Mouse (Mus musculus): ENCODE measurements at regions not wholly inside any gene's neighbourhood (a gene's known extent, or its start where the extent isn't known, plus 50 kb on each side); places are given as distances from the start of the nearest gene placed in this dataset.

GRCm38 (mm10) chr12:25269878-25270277 lies 172.9 kb upstream of the Id2 start:
- WGBS = 29% methylated on average over 3 of the region's 3 CpGs
- no peak for DNase-seq (ENCODE audit: low spot score)
- H3K27me3 ChIP-seq (replicated peaks; ENCODE audit: control insufficient read depth, insufficient read depth, low read length) = no peaks in the 10 kb centered on the region
- H3K9me3 ChIP-seq (ENCODE audit: control insufficient read depth, low read length) = no peaks in the 10 kb centered on the region
- H3K4me2 ChIP-seq = no peak overlapping the region
- no peak overlapping the region for H3K9ac ChIP-seq (ENCODE audit: low read depth, low read length)
- H3K4me3 ChIP-seq (ENCODE audit: low read depth, low read length) = no peak overlapping the region
- H3K27ac ChIP-seq (ENCODE audit: low read depth, low read length) = no peak overlapping the region
- H3K4me1 ChIP-seq (replicated peaks; ENCODE audit: control insufficient read depth, insufficient read depth, low read length) = peaks cover 10% of the 10 kb centered on the region
- ATAC-seq (replicated peaks; ENCODE audit: low FRiP score) = no peak
- no peaks in the 10 kb centered on the region for H3K36me3 ChIP-seq (ENCODE audit: control insufficient read depth, insufficient read depth, low read length)

DNA sequence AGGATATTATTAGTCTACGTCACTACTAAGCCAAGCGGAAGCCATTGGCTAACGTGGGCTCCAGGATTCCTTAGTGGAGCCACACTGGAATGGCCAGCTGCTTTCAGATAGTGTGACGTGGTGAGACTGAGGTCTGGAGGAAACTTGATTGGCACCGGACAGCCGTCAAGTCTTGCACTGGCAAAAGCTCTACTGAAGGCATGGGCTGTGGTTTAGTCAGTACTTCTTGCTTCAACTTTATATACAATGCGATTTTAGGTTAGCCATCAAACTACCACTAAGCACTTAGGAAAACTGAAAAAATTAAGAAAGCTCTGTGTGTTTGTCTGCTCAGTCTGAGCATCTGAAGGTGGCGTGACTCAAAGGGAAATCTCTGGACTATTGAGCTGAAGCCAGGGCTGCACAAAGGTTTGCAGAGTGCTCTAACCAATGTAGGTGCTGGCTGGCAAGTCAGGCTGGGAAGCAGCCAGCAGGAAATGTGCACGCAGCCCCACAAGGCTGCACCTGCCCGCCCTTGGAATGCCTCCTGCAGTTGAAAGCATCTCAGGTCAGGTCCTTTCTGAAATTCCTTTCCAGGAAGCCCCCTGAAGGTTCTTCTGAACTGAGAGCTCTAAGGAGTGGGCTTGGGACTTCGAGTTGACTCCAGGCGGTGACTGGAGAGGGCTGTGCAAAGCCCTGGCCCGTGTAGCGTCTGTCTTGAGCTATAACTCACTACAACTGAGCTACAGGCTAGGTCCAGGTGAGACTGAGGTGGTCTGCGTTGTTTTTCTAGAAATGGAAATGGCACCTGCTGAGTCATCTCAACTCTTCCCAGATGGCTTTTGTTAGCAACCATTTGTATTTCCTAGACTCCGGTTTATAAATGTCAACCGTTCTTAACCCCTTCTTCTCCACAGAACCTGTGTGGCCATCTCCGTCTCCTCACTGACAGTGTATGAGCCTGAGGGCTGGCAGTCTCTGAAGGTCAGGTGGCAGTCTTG lies 172.2 kb upstream of the Id2 start:
- 48% methylated on average over 18 of the region's 18 CpGs for WGBS
- H3K36me3 ChIP-seq (ENCODE audit: control insufficient read depth, insufficient read depth, low read length) = no peaks in the 10 kb centered on the region
- H3K4me3 ChIP-seq (ENCODE audit: low read depth, low read length) = no peak overlapping the region
- H3K9me3 ChIP-seq (ENCODE audit: control insufficient read depth, low read length) = no peaks in the 10 kb centered on the region
- H3K27ac ChIP-seq (ENCODE audit: low read depth, low read length) = no peak overlapping the region
- no peak overlapping the region for H3K4me2 ChIP-seq
- no peaks in the 10 kb centered on the region for H3K27me3 ChIP-seq (replicated peaks; ENCODE audit: control insufficient read depth, insufficient read depth, low read length)
- DNase-seq (ENCODE audit: low spot score) = no peak
- peaks cover 10% of the 10 kb centered on the region for H3K4me1 ChIP-seq (replicated peaks; ENCODE audit: control insufficient read depth, insufficient read depth, low read length)
- H3K9ac ChIP-seq (ENCODE audit: low read depth, low read length) = no peak overlapping the region
- no peak for ATAC-seq (replicated peaks; ENCODE audit: low FRiP score)

GRCm38 (mm10) chr12:25268323-25268722 lies 171.4 kb upstream of the Id2 start:
- Histone ChIP-seq H3K27ac (ENCODE audit: low read depth, low read length) (no peak overlapping the region), H3K4me3 (ENCODE audit: low read depth, low read length) (no peak overlapping the region), H3K4me2 (no peak overlapping the region), H3K4me1 (replicated peaks; ENCODE audit: control insufficient read depth, insufficient read depth, low read length) (peaks cover 10% of the 10 kb centered on the region), H3K27me3 (replicated peaks; ENCODE audit: control insufficient read depth, insufficient read depth, low read length) (no peaks in the 10 kb centered on the region), H3K9me3 (ENCODE audit: control insufficient read depth, low read length) (no peaks in the 10 kb centered on the region), H3K36me3 (ENCODE audit: control insufficient read depth, insufficient read depth, low read length) (no peaks in the 10 kb centered on the region), H3K9ac (ENCODE audit: low read depth, low read length) (no peak overlapping the region)
- ATAC-seq (replicated peaks; ENCODE audit: low FRiP score) = no peak
- 45% methylated on average over 7 of the region's 7 CpGs for WGBS
- no peak for DNase-seq (ENCODE audit: low spot score)

DNA sequence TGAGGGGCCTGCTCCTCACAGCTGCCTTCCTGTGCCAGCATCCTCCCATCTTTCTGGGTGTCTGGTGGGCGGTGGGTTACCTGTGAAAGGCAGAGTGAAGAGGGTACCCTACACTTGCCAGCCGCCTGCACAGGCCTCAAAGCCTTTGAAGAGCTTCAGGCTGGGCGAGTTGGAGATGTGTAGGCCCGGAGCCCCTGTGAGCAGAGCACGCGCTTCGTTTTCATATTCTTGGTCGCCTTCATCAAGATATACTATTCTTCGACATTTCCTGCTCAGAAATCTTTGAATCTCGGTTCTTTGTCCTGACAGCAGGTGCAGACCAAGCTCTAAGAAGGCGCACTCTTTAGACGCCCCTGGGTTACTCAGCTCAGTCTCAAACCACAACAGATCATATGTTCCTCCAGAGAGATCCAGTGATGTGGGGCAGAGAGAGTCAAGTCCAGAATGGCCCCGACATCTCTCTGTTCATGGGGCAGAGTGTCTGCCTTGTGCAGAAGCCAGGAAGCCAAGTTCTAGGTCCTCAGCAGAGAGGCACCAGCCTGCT lies 170.7 kb upstream of the Id2 start:
- Histone ChIP-seq H3K9ac (ENCODE audit: low read depth, low read length) (no peak overlapping the region), H3K4me3 (ENCODE audit: low read depth, low read length) (no peak overlapping the region), H3K4me1 (replicated peaks; ENCODE audit: control insufficient read depth, insufficient read depth, low read length) (peaks cover 6% of the 10 kb centered on the region), H3K4me2 (no peak overlapping the region), H3K9me3 (ENCODE audit: control insufficient read depth, low read length) (no peaks in the 10 kb centered on the region), H3K36me3 (ENCODE audit: control insufficient read depth, insufficient read depth, low read length) (no peaks in the 10 kb centered on the region), H3K27me3 (replicated peaks; ENCODE audit: control insufficient read depth, insufficient read depth, low read length) (no peaks in the 10 kb centered on the region), H3K27ac (ENCODE audit: low read depth, low read length) (no peak overlapping the region)
- no peak for DNase-seq (ENCODE audit: low spot score)
- no peak for ATAC-seq (replicated peaks; ENCODE audit: low FRiP score)
- 74% methylated on average over 13 of the region's 13 CpGs for WGBS

DNA sequence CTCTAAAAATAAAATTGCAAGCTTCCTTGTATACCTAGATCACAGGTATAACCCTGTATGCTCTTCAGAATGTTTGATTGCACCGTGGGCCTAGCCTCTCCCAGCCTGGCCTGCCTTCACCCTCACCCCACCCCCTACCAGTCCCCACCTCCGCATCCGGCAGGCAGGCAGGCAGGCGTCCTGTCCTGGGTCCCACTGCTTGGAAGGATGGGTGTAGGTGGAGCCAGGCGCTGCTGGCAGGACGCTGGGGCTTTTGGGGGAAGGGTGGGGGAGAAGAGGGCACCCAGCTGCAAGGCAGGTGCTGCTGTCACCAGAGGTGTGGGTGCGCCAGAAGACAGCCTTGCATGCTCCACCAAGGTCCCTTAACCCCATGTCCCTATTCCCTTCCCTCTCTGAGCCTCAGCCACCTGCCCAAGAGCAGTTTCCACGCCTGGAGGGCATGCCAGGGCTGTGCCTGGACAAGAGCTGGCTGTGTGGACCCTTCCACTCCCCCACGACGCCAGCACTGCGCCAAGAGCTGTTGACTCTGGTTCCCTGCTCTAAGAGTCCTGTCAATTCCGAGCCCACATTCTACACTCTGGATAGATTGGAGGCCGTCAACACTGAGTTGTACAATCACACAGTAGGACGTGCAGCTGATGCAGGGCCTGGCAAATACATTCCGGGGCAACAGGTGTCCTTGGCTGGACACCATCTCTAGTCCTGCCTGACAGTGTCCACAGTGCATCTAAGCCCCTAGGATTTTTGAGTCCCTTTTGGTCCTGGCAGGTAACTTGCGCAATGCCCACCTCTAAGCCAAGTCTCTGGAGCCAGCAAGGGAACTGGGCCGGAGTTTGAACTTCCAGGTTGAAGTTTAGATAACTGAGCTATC lies 170.0 kb upstream of the Id2 start:
- Histone ChIP-seq H3K4me2 (no peak overlapping the region), H3K27me3 (replicated peaks; ENCODE audit: control insufficient read depth, insufficient read depth, low read length) (no peaks in the 10 kb centered on the region), H3K27ac (ENCODE audit: low read depth, low read length) (no peak overlapping the region), H3K9me3 (ENCODE audit: control insufficient read depth, low read length) (no peaks in the 10 kb centered on the region), H3K4me3 (ENCODE audit: low read depth, low read length) (no peak overlapping the region), H3K4me1 (replicated peaks; ENCODE audit: control insufficient read depth, insufficient read depth, low read length) (peaks cover 6% of the 10 kb centered on the region), H3K9ac (ENCODE audit: low read depth, low read length) (no peak overlapping the region), H3K36me3 (ENCODE audit: control insufficient read depth, insufficient read depth, low read length) (no peaks in the 10 kb centered on the region)
- ATAC-seq (replicated peaks; ENCODE audit: low FRiP score) = no peak
- DNase-seq (ENCODE audit: low spot score) = no peak
- 63% methylated on average over 17 of the region's 17 CpGs for WGBS

DNA sequence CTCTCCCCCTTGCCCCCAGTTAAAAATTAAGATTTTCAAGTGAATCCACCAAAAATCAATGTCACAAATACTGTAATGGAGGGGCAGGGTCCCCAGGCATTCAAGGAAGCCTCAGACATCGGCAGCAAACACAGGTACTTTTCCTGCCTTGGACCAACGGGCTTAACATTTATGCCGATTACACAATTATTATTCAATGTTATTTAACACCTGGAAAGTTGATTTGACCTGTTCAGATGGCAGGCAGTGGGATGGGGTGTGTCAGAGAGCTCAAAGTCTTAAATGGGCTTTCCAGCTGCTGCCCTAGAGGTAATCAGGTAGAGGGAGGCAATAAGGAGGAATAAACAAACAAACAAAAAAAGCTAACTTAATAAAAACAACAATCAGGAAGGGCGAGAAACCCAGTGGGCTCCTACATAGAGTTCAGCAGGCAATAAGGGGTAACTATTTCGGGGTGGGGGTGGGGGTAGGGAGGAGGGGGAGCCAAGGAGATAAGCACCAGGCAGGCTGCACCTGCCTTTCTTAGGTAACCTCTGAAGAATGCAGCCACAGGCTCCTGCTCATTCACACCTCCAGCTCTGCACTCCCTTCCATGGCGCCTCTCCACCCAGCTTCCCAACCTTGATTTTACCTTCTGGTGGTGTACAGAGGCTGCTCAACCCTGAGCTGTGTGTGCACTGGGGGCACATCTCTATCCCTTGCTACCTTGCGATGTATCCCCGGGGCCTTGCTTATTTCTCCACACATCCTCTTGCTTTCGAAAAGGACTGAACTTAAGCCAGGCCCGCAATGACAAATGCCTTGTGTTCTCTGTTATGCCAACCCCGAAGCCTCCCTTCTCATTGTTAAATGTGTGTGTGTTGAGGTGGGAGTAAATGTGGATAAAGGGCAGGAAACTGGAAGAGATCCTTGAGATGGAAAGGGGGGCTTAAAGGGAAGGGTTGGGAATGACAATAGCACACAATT lies 168.9 kb upstream of the Id2 start:
- Histone ChIP-seq H3K36me3 (ENCODE audit: control insufficient read depth, insufficient read depth, low read length) (no peaks in the 10 kb centered on the region), H3K4me2 (no peak overlapping the region), H3K9ac (ENCODE audit: low read depth, low read length) (no peak overlapping the region), H3K27me3 (replicated peaks; ENCODE audit: control insufficient read depth, insufficient read depth, low read length) (no peaks in the 10 kb centered on the region), H3K4me1 (replicated peaks; ENCODE audit: control insufficient read depth, insufficient read depth, low read length) (peaks cover 6% of the 10 kb centered on the region), H3K9me3 (ENCODE audit: control insufficient read depth, low read length) (no peaks in the 10 kb centered on the region), H3K27ac (ENCODE audit: low read depth, low read length) (no peak overlapping the region), H3K4me3 (ENCODE audit: low read depth, low read length) (no peak overlapping the region)
- DNase-seq (ENCODE audit: low spot score) (no peak), ATAC-seq (replicated peaks; ENCODE audit: low FRiP score) (no peak)
- WGBS = 57% methylated on average over 11 of the region's 11 CpGs

- WGBS = 74% methylated on average over 13 of the region's 13 CpGs
Measured at GRCm38 (mm10) chr12:25265066-25265465, 168.1 kb upstream of the Id2 start.

DNA sequence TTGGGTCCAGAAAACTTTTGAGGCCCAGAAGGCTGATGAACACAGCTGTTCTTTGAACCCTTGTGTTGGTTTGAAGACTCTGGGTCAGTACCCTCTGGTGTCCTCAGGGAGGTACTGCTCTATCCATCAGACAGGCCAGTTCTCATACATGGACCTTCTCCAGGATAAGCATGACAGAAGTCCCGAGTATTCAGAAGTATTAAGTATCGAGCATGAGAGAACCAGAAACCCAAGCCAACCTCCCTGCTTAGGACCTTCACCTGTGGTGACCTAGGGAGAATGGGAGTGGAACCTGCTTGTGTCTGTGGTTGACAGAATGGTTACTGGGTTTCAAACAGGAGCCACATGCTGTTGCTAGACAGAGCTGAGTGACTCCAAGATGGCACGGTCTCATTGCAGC lies 167.5 kb upstream of the Id2 start:
- Histone ChIP-seq H3K4me1 (replicated peaks; ENCODE audit: control insufficient read depth, insufficient read depth, low read length) (peaks cover 2% of the 10 kb centered on the region), H3K9ac (ENCODE audit: low read depth, low read length) (no peak overlapping the region), H3K27me3 (replicated peaks; ENCODE audit: control insufficient read depth, insufficient read depth, low read length) (no peaks in the 10 kb centered on the region), H3K4me2 (no peak overlapping the region), H3K9me3 (ENCODE audit: control insufficient read depth, low read length) (no peaks in the 10 kb centered on the region), H3K27ac (ENCODE audit: low read depth, low read length) (no peak overlapping the region), H3K36me3 (ENCODE audit: control insufficient read depth, insufficient read depth, low read length) (no peaks in the 10 kb centered on the region), H3K4me3 (ENCODE audit: low read depth, low read length) (no peak overlapping the region)
- ATAC-seq (replicated peaks; ENCODE audit: low FRiP score) (no peak), DNase-seq (ENCODE audit: low spot score) (no peak)
- WGBS = 82% methylated on average over 3 of the region's 3 CpGs

More at GRCm38 (mm10) chr12:25265066-25265465, 168.1 kb upstream of the Id2 start:
- DNase-seq (ENCODE audit: low spot score) = no peak
- Histone ChIP-seq H3K9me3 (ENCODE audit: control insufficient read depth, low read length) (no peaks in the 10 kb centered on the region), H3K36me3 (ENCODE audit: control insufficient read depth, insufficient read depth, low read length) (no peaks in the 10 kb centered on the region), H3K4me3 (ENCODE audit: low read depth, low read length) (no peak overlapping the region), H3K9ac (ENCODE audit: low read depth, low read length) (no peak overlapping the region), H3K4me2 (no peak overlapping the region), H3K27me3 (replicated peaks; ENCODE audit: control insufficient read depth, insufficient read depth, low read length) (no peaks in the 10 kb centered on the region), H3K27ac (ENCODE audit: low read depth, low read length) (no peak overlapping the region), H3K4me1 (replicated peaks; ENCODE audit: control insufficient read depth, insufficient read depth, low read length) (peaks cover 6% of the 10 kb centered on the region)
- no peak for ATAC-seq (replicated peaks; ENCODE audit: low FRiP score)
